12 mouse cellular contexts compared by ENCODE assay signal in the genomic region with DNA sequence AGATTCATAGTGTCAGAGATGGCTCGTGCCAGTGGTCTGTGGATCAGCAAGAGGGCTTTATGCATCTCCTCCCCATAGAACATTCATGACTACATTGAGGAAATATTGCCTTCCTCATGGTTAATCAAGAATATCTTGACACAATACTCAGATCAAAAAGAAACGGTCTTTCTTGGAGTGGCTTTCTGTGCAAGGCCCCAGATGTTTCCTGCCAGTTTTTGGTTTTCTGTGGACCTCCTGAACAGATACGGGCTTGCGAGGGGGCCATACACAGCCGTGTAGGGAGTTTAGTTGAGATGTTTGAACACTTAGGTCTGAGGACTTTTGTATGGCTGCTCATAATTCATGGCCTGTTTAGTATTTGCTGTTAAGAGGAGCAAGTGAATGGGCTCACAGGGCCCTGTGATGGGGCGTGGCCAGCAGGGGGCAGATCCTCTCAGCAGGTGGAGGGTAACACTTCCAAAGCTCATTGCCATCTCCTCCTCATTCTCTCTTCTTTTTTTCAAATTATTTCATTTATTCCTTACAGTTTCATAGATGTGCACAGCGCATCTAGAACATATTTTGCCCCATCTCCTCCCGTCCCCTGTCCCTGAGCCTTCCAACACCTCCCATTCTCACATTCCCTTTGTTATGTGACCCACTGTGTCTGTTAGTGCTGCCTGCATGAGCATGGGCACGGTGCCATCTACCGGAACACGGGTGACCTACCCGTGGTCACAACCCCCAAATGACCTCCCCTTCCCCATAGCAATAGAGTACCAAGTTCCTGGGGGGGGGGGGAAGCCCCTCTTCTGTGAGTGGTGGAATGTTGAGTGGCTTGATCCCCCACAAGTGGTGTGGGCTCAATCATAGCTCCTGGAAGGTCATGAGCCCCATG.
DNase-seq lines count a peak whose midpoint lies in the region; ATAC-seq and TF ChIP-seq lines count a peak whose summit lies in the region.
"Had no signal": no experiment of that assay in that cellular context is flagged by ENCODE, and none has a peak within 500 bp of the region (broad histone marks: within the 10 kb centered on the region; RNA-seq: fewer than 3 reads in every experiment).

No protein-coding gene starts in this region.

- DNase-seq in hindbrain, postnatal 0 days (ENCODE audit: low spot score): no peak
- DNase-seq in hindbrain, embryonic 11.5 days (ENCODE audit: low spot score): no peak
- DNase-seq in testis, postnatal 14 days (ENCODE audit: low spot score): no peak
- peak; percentile 37 for DNase-seq in kidney, postnatal 10 days
- DNase-seq in left cerebral cortex, adult 18-20 months (ENCODE audit: low spot score in 2 of 2): no peak
- no peak for DNase-seq in urinary bladder, postnatal 25 days (ENCODE audit: low spot score)
- DNase-seq: cerebellum, adult 2 months; lung, postnatal 10 days had no signal

- H3K27ac ChIP-seq in hindbrain, postnatal 0 days: no peak overlapping the region
- no peak overlapping the region for H3K27ac ChIP-seq in hindbrain, embryonic 11.5 days (ENCODE audit: low read depth, low read length)
- H3K27ac ChIP-seq in testis, adult 2 months (ENCODE audit: control insufficient read depth, insufficient read depth, low read depth, low read length): no peak overlapping the region
- H3K27ac ChIP-seq: heart, embryonic 13.5 days; neural tube, embryonic 12.5 days had no signal

- no peak overlapping the region for H3K4me2 ChIP-seq in hindbrain, postnatal 0 days (ENCODE audit: low read depth, low read length)
- H3K4me2 ChIP-seq in hindbrain, embryonic 11.5 days (replicated peaks; ENCODE audit: low read depth, low read length): no peak overlapping the region
- H3K4me2 ChIP-seq: heart, embryonic 13.5 days had no signal

- TF ChIP-seq POLR2A in testis, adult 2 months (IDR thresholded peaks at IDR 0.05; ENCODE audit: control insufficient read depth, low read depth, low read length): no peak

- no peak overlapping the region for H3K4me3 ChIP-seq in hindbrain, postnatal 0 days (ENCODE audit: low read length)
- no peak overlapping the region for H3K4me3 ChIP-seq in hindbrain, embryonic 11.5 days (ENCODE audit: low read depth, low read length)
- no peak overlapping the region for H3K4me3 ChIP-seq in testis, adult 2 months (ENCODE audit: control insufficient read depth, low read depth, low read length)
- H3K4me3 ChIP-seq: heart, embryonic 13.5 days; neural tube, embryonic 12.5 days had no signal

- WGBS in hindbrain, postnatal 0 days: 76% methylated on average over 12 of the region's 12 CpGs
- WGBS in hindbrain, embryonic 11.5 days: 77% methylated on average over 12 of the region's 12 CpGs

- H3K4me1 ChIP-seq in hindbrain, postnatal 0 days (ENCODE audit: insufficient read depth, low read length): peaks cover 10% of the 10 kb centered on the region; the same call in 1 of the 2 replicates
- H3K4me1 ChIP-seq in hindbrain, embryonic 11.5 days (replicated peaks; ENCODE audit: control insufficient read depth, insufficient read depth, low read length): peaks cover 8% of the 10 kb centered on the region
- peaks cover 2% of the 10 kb centered on the region; the same call in 1 of the 2 replicates for H3K4me1 ChIP-seq in testis, adult 2 months (ENCODE audit: control insufficient read depth, insufficient read depth, low read length)

- no peaks in the 10 kb centered on the region for H3K27me3 ChIP-seq in hindbrain, postnatal 0 days (ENCODE audit: insufficient read depth, low read length)
- peaks cover 4% of the 10 kb centered on the region; the same call in 1 of the 2 replicates for H3K27me3 ChIP-seq in hindbrain, embryonic 11.5 days (ENCODE audit: control insufficient read depth, insufficient read depth, low read length)
- H3K27me3 ChIP-seq in testis, adult 2 months (ENCODE audit: control insufficient read depth, insufficient read depth, low read length): no peaks in the 10 kb centered on the region
- H3K27me3 ChIP-seq: neural tube, embryonic 12.5 days had no signal

- no peak overlapping the region for H3K9ac ChIP-seq in hindbrain, postnatal 0 days (replicated peaks; ENCODE audit: low read length)
- no peak overlapping the region for H3K9ac ChIP-seq in hindbrain, embryonic 11.5 days (ENCODE audit: low read depth, low read length)
- H3K9ac ChIP-seq: heart, embryonic 13.5 days; neural tube, embryonic 12.5 days had no signal

- no peaks in the 10 kb centered on the region for H3K36me3 ChIP-seq in hindbrain, postnatal 0 days (ENCODE audit: insufficient read depth, low read length)
- H3K36me3 ChIP-seq in hindbrain, embryonic 11.5 days (ENCODE audit: control insufficient read depth, insufficient read depth, low read length): no peaks in the 10 kb centered on the region
- H3K36me3 ChIP-seq in testis, adult 2 months (ENCODE audit: control insufficient read depth, insufficient read depth, low read length): no peaks in the 10 kb centered on the region
- H3K36me3 ChIP-seq: heart, embryonic 13.5 days; neural tube, embryonic 12.5 days had no signal

- H3K9me3 ChIP-seq in hindbrain, postnatal 0 days (ENCODE audit: low read length): no peaks in the 10 kb centered on the region; the same call in 1 of the 2 replicates
- H3K9me3 ChIP-seq in hindbrain, embryonic 11.5 days (ENCODE audit: control insufficient read depth, low read length): no peaks in the 10 kb centered on the region
- H3K9me3 ChIP-seq: heart, embryonic 13.5 days; neural tube, embryonic 12.5 days had no signal

- ATAC-seq in hindbrain, postnatal 0 days: no peak
- no peak for ATAC-seq in hindbrain, embryonic 11.5 days (ENCODE audit: low FRiP score)
- no peak for ATAC-seq in inflammation-experienced regulatory T-cells, adult 6 months

- peak; percentile 19; the same call in 1 of the 2 replicates for TF ChIP-seq CTCF in hindbrain, postnatal 0 days (IDR thresholded peaks at IDR 0.05; ENCODE audit: low read depth)
- TF ChIP-seq CTCF in testis, adult 2 months (IDR thresholded peaks at IDR 0.05; ENCODE audit: control insufficient read depth, insufficient read depth, insufficient replicate concordance, low read depth, low read length): 0 out of 2 replicates have a peak, but pooled peaks have one; percentile 2
